Mouse (Mus musculus) stomach, postnatal 0 days (tissue): ENCODE measurements at regions not wholly inside any gene's neighbourhood (a gene's known extent, or its start where the extent isn't known, plus 50 kb on each side); places are given as distances from the start of the nearest gene placed in this dataset.

Source experiments
- CTCF ChIP-seq: IDR thresholded peaks from 2 replicates; pipeline ENCODE4 v1.5.1; 2016; ENCODE audit warnings: antibody characterized with exemption, low read depth, mild to moderate bottlenecking, moderate library complexity
- EP300 ChIP-seq: optimal IDR thresholded peaks from 2 replicates; pipeline ENCODE3; 2016; ENCODE audit warnings: antibody characterized with exemption

DNA sequence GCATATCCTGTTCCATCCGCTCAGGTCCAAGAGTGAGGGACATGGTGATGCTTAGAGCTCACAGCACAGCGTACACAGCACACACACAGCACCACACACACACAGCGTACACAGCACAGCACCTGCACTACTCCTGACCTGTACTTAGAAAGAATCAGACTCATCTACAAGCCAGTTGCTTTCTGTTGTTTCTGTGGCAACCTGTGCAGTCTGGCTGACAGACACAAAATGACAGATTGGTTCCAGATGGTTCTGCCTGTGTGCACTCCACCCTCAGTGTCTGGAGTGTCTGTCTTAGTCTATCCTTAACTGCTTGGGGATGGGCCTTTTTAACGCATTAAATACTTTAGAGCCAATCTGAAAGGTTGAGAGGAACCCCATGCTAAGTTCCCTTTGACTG is 150.4 kb upstream of the Kcnab2 start:
- TF ChIP-seq CTCF (no peak), EP300 (no peak)
